Mouse (Mus musculus) midbrain, embryonic 14.5 days (tissue): Measurements from ENCODE around the gene Pigt. TPM values are rescaled to one million over a fixed set of nuclear protein-coding genes. Genes with fewer than 3 reads are reported as not detected.

Source experiments
- ATAC-seq: fragments of 200-750 bp; cut with Nextera tagmentation; 2 replicates; pipeline ENCODE4 v1.8.0; 2017; ENCODE audit warnings: moderate number of reproducible peaks, moderate library complexity; ENCODE audit not compliant: low FRiP score, low TSS enrichment
- DNase-seq: peaks from one replicate; pipeline ENCODE4 v3.0.0-alpha.2; 2015
- H3K27ac ChIP-seq: fragments of 300-500 bp; sonication (generic); replicated peaks from 2 replicates; pipeline ENCODE4 v1.5.1; 2014; ENCODE audit warnings: mild to moderate bottlenecking, low read depth, low read length, moderate library complexity
- H3K27me3 ChIP-seq: fragments of 300-500 bp; sonication (generic); 2 replicates; pipeline ENCODE4 v1.6.1; 2014; ENCODE audit warnings: low read length, control low read depth, mixed read lengths; ENCODE audit not compliant: control insufficient read depth, insufficient read depth
- H3K36me3 ChIP-seq: fragments of 300-500 bp; sonication (generic); 2 replicates; pipeline ENCODE4 v1.6.1; 2014; ENCODE audit warnings: low read length, control low read depth; ENCODE audit not compliant: control insufficient read depth, insufficient read depth
- H3K4me1 ChIP-seq: fragments of 300-500 bp; sonication (generic); 2 replicates; pipeline ENCODE4 v1.6.1; 2014; ENCODE audit warnings: mild to moderate bottlenecking, antibody characterized with exemption, low read length, control low read depth; ENCODE audit not compliant: control insufficient read depth, insufficient read depth
- H3K4me2 ChIP-seq: fragments of 300-500 bp; sonication (generic); 2 replicates; pipeline ENCODE4 v1.6.1; 2014; ENCODE audit warnings: mild to moderate bottlenecking, low read length, moderate library complexity
- H3K4me3 ChIP-seq: fragments of 300-500 bp; sonication (generic); replicated peaks from 2 replicates; pipeline ENCODE4 v1.5.1; 2014; ENCODE audit warnings: low read depth, low read length
- H3K9ac ChIP-seq: fragments of 300-500 bp; sonication (generic); replicated peaks from 2 replicates; pipeline ENCODE4 v1.6.1; 2014; ENCODE audit warnings: mild to moderate bottlenecking, low read length, moderate library complexity
- H3K9me3 ChIP-seq: fragments of 300-500 bp; sonication (generic); 2 replicates; pipeline ENCODE4 v1.6.1; 2016; ENCODE audit warnings: low read length, control low read depth, mixed read lengths; ENCODE audit not compliant: control insufficient read depth
- WGBS: fragments of 180-500 bp; shearing (Covaris S2); extraction: QIAGEN DNeasy Blood & Tissue Kit; methylation state at CpG from one replicate; pipeline ENCODE4 v1.1.7; 2014; 5-methylcytosine and 5-hydroxymethylcytosine counted together
- polyA plus RNA-seq: library from polyadenylated mRNA; unstranded; fragments of >200 nt; fragmentation: Nextera tagmentation; extraction: Ambion mirVana; gene quantifications from 2 replicates; pipeline ENCODE4 v1.2.1, GENCODE M21; 2014

The Pigt gene
- 98.9 and 115 TPM in 2 replicates for polyA plus RNA-seq

DNA sequence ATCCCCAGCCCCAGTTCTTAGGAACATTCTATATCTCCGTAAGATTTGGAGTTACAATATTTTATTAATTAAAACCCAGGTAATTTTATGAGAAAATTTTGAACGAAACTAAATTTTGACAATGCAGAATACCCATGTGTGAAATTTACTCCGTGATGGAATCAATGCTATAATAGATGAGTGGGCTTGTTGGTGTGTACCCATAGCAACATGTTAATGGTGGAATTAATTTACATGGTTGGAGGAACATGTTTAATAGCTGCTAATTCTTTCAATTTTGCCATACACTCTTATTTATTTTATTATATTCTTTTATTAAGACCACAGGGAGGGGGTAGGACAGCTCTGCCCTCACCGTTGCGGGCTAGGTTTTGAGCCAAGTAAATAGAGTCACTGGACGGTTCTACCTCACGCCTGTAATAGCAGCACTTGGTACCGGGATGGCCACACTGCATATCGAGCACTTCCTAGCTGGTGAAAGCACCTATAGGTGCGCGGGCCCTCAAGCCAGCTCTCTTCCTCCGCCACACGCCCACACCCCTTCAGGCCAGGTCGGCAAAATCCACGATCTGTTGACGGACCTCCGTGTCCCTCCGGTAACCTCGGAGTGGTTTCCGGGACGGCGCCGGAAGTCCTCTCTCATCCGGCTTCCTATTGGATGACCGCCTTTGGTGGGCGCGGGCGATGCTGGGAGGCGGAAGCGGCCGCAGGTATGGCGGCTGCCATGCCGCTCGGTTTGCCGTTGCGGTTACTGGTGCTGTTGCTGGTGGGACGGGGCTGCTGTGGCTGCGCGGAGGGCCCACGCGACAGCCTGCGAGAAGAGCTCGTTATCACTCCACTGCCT is at the start of gene Pigt:
Gene Pigt, plus strand, starts transcription at position 674 of the 844 bp plus-strand sequence.
- peaks cover 13% of the 10 kb centered on the region for H3K4me1 ChIP-seq
- H3K27ac ChIP-seq: peak within 1 kb of the TSS; percentile 80
- H3K4me2 ChIP-seq: peak within 1 kb of the TSS; percentile 97
- H3K9me3 ChIP-seq: no peaks in the 10 kb centered on the region
- DNase-seq (peak; percentile 93), ATAC-seq (peak; percentile 95)
- H3K4me3 ChIP-seq: peak within 1 kb of the TSS; percentile 81
- 4% methylated on average over 43 of the region's 43 CpGs for WGBS
- peak within 1 kb of the TSS; percentile 76 for H3K9ac ChIP-seq
- peaks cover 27% of the 10 kb centered on the region for H3K36me3 ChIP-seq
- H3K27me3 ChIP-seq: no peaks in the 10 kb centered on the region

DNA sequence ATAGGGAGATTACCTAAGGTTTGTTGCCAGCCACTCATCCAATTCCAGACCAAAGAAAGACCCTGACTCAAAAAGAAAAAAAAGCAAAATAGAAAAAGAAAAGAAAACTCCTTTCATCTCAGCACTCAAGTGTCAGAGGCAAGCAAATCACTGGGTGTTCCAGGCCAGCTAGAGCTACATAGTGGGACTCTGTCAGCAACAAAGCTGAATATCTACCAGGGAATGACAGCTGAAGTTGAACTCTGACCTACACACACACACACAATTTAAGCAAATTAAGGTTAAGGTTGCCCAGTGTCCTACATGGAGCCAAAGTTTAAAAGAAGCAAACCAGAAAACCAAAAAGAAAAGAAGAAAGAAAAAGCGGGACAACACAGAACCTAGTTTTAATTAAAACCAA is 49.2 kb upstream of the Pigt start:
- Histone ChIP-seq H3K36me3 (no peaks in the 10 kb centered on the region), H3K27ac (no peak overlapping the region), H3K27me3 (no peaks in the 10 kb centered on the region), H3K9me3 (no peaks in the 10 kb centered on the region), H3K9ac (no peak overlapping the region), H3K4me2 (no peak overlapping the region), H3K4me1 (peaks cover 5% of the 10 kb centered on the region), H3K4me3 (no peak overlapping the region)
- no peak for ATAC-seq
- WGBS: 93% methylated on average over 1 of the region's 1 CpGs
- DNase-seq: no peak

DNA sequence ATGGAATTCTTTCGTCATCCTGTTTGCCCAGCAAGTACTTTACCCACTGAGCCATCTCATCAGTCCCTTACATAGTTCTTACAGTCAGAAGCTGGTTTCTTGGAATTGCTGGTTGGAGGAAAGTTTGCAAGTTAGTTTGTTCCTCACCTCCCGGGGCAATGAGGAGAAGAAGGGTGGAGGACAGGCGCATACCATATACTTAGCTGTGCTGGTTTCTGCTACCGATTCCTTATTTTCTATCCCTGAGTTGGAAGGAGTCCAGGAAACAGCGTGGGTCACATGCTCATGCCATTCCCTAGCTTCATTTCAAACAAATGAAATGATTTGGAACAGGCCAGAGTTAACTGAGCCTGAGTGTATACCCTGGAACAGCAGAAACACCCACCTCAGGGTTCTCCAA is 48.4 kb upstream of the Pigt start:
- Histone ChIP-seq H3K4me1 (no peaks in the 10 kb centered on the region), H3K27me3 (no peaks in the 10 kb centered on the region), H3K27ac (no peak overlapping the region), H3K36me3 (no peaks in the 10 kb centered on the region), H3K9me3 (no peaks in the 10 kb centered on the region), H3K4me2 (no peak overlapping the region), H3K9ac (no peak overlapping the region), H3K4me3 (no peak overlapping the region)
- ATAC-seq (no peak), DNase-seq (no peak)
- WGBS: 74% methylated on average over 5 of the region's 5 CpGs

DNA sequence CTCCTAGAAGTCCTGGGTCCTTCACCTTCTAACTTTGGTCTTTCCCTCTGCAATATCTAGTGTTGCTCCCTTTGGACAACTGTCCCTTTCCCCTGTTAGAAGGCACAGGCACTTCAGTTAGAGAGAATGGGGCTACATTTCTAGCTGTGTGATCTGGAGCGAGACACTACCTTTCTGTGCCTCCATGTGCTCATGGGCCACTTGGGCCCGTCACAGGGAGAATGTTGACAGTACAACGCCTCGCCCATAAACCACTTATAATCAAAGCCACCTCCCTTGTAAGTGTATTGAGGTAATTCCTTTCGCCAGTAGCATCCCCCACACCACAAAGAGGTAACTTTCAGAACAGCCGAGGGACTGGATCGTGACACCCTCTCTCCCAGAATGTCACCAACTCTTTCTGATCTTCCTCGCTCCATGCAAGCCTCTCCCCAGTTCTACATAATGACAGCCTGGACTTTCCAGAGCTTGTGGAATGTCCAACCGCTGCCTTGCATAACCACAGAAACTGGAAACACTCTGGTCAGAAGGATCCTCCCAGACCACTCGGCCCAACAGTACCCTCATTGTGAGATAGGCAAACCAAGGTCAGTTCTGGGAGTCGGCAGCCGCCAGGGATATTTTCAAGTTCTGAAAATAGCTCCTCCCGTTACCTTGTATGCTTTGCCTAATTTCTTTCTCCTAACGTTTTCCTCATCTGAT is 47.8 kb upstream of the Pigt start:
- 93% methylated on average over 14 of the region's 14 CpGs for WGBS
- H3K36me3 ChIP-seq: no peaks in the 10 kb centered on the region
- no peak overlapping the region for H3K4me3 ChIP-seq
- no peak overlapping the region for H3K9ac ChIP-seq
- no peak for DNase-seq
- no peak overlapping the region for H3K4me2 ChIP-seq
- H3K4me1 ChIP-seq: no peaks in the 10 kb centered on the region
- no peaks in the 10 kb centered on the region for H3K9me3 ChIP-seq
- no peak overlapping the region for H3K27ac ChIP-seq
- no peak for ATAC-seq
- no peaks in the 10 kb centered on the region for H3K27me3 ChIP-seq

DNA sequence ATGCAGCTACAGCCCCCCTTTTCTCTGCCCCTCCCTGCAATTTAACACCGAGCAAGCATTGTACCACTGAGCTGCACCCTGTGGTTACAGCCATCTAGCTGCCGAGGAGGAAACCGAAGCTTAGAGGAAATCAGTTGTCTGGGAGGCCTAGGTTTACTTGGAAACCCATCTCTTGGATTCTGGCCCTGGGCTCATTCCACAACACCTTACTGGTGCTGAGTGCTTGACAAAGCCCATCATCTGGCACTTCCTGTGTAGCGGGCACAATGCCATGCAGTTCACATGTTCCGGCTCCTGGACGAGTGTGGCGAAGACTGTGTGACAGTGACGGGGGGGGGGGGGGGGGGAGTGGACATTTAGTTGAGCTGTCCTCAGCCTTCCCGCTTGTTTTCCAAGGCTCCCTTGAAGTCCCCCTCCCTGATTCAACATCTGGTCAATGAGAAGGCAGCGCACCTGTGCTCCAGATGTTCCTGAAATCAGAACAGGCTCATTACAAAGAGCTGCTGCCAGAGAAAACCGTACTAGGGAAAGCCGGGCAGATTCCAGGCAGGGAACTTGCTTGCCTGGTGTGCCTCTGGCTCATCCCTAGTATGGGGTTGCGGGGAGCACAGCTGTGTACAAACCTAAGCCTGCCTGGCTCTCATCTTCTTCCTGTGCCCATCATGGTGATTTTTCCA is 45.2 kb upstream of the Pigt start:
- Histone ChIP-seq H3K9me3 (no peaks in the 10 kb centered on the region), H3K36me3 (no peaks in the 10 kb centered on the region), H3K4me3 (no peak overlapping the region), H3K27me3 (no peaks in the 10 kb centered on the region), H3K4me2 (no peak overlapping the region), H3K4me1 (0 out of 2 replicates have a peak, but pooled peaks cover 5% of the 10 kb centered on the region), H3K9ac (no peak overlapping the region), H3K27ac (no peak overlapping the region)
- DNase-seq (no peak), ATAC-seq (no peak)
- WGBS: 52% methylated on average over 13 of the region's 13 CpGs

DNA sequence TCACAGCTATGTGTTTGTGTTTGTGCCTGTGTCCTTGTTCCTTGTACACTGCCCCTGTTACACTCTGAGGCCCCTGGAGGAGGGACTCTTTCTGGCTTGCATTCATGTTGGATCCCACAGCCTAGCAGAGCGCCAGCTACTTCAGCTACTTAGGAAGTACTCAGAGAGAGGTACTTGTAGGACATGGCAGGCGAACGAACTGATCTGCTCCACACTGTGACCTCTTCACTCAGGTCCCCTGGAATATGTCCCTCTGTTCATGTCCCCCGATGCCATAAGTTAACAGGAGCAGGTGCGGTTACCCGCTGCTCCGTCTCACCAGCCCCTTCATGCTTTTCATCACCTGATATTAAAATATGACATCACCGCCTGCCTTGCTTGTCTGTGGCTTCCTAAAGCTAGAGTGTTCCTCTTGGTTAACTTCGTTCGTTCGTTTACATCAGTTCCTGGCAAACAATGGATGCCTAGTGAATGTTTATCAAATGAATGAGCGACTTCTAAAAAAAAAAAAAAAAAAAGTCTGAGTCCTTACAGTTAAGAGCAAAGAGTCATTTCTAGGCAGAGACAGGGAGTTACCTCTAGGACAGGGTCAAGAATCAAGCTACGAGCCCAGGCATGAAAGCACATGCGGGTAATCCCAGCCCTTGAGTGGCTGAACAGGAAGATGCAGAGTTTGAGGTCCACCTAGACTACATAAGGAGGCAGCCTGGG is 44.1 kb upstream of the Pigt start:
- H3K9ac ChIP-seq: no peak overlapping the region
- 89% methylated on average over 14 of the region's 14 CpGs for WGBS
- H3K9me3 ChIP-seq: no peaks in the 10 kb centered on the region
- no peak for ATAC-seq
- no peaks in the 10 kb centered on the region for H3K27me3 ChIP-seq
- DNase-seq: no peak
- no peaks in the 10 kb centered on the region for H3K36me3 ChIP-seq
- H3K4me1 ChIP-seq: 0 out of 2 replicates have a peak, but pooled peaks cover 5% of the 10 kb centered on the region
- H3K27ac ChIP-seq: no peak overlapping the region
- no peak overlapping the region for H3K4me2 ChIP-seq
- no peak overlapping the region for H3K4me3 ChIP-seq

DNA sequence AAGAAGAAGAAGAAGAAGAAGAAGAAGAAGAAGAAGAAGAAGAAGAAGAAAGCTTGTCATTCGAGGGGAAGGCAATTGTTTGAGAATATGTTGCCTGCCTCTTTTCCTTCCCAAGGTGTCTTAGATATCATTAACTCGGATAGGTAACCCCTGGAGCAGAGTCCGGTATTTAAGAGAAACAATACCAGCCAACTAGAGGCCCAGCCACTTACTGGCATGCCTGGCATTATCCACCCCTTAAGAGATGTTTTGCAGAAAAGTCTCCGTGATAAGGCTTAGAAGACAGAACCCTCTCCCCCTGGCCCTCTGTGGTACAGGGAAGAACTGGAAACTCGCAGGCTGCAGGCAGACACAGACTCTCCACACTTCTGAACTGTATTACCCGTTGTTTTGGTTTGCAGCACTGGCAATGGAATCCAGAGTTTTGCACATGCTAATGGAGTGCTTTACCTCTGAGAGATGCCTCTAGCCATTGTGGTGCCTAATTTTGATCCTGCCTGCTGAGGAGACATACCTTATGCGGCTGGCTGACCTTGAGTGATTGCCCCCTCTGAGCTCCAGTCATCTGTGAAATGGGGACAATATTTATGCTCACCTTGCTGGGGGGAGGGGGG is 43.3 kb upstream of the Pigt start:
- no peak overlapping the region for H3K4me3 ChIP-seq
- H3K27me3 ChIP-seq: no peaks in the 10 kb centered on the region
- H3K9me3 ChIP-seq: no peaks in the 10 kb centered on the region
- 0 out of 2 replicates have a peak, but pooled peaks cover 5% of the 10 kb centered on the region for H3K4me1 ChIP-seq
- no peak overlapping the region for H3K4me2 ChIP-seq
- ATAC-seq: no peak
- WGBS: 80% methylated on average over 7 of the region's 7 CpGs
- DNase-seq: no peak
- no peaks in the 10 kb centered on the region for H3K36me3 ChIP-seq
- no peak overlapping the region for H3K9ac ChIP-seq
- no peak overlapping the region for H3K27ac ChIP-seq

DNA sequence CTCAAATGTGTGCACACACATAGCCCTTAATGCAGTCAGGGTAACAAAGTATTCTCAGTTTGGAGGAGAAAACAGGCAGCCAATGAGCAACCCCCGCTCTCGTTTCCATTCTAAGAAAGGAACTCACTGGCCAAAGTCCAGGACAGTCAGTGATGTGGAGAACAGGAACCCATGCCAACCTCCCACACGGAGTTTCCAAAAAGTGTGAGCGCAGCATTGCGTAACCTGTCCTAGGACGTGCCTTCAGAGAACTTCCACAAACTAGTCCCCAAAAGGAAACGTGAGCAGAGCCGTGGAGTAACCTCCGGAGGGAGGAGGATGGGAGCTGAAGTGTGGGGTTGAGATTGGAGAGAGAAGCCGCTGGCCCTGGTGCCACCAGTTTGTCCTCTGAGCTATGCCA is 42.5 kb upstream of the Pigt start:
- ATAC-seq (no peak), DNase-seq (no peak)
- H3K4me1 ChIP-seq: 0 out of 2 replicates have a peak, but pooled peaks cover 5% of the 10 kb centered on the region
- no peaks in the 10 kb centered on the region for H3K36me3 ChIP-seq
- no peak overlapping the region for H3K4me2 ChIP-seq
- no peak overlapping the region for H3K27ac ChIP-seq
- no peak overlapping the region for H3K4me3 ChIP-seq
- no peak overlapping the region for H3K9ac ChIP-seq
- H3K9me3 ChIP-seq: no peaks in the 10 kb centered on the region
- 82% methylated on average over 10 of the region's 10 CpGs for WGBS
- no peaks in the 10 kb centered on the region for H3K27me3 ChIP-seq
